Mouse (Mus musculus): ENCODE results near the gene Sox5.

The Sox5 gene

GRCm38 (mm10) chr6:144772175-144772918 lies 9.4 kb downstream of the Sox5 start:
- no peak for DNase-seq

- no peak for DNase-seq
Observed at GRCm38 (mm10) chr6:144769060-144769459, 12.7 kb downstream of the Sox5 start.

- no peak for DNase-seq
Observed at GRCm38 (mm10) chr6:144761902-144762301, 19.9 kb downstream of the Sox5 start.

- no peak for DNase-seq
Observed at GRCm38 (mm10) chr6:144759193-144759592, 22.6 kb downstream of the Sox5 start.

- DNase-seq: no peak
Observed at GRCm38 (mm10) chr6:144757414-144757813, 24.4 kb downstream of the Sox5 start.

- no peak for DNase-seq
Observed at GRCm38 (mm10) chr6:144756444-144756843, 25.3 kb downstream of the Sox5 start.

- DNase-seq: no peak
Observed at GRCm38 (mm10) chr6:144755304-144755703, 26.5 kb downstream of the Sox5 start.

GRCm38 (mm10) chr6:144754366-144754765 lies 27.4 kb downstream of the Sox5 start:
- no peak for DNase-seq

GRCm38 (mm10) chr6:144753963-144754296 lies 27.8 kb downstream of the Sox5 start:
- DNase-seq: no peak

GRCm38 (mm10) chr6:144753225-144753962 lies 28.4 kb downstream of the Sox5 start:
- DNase-seq: no peak

DNA sequence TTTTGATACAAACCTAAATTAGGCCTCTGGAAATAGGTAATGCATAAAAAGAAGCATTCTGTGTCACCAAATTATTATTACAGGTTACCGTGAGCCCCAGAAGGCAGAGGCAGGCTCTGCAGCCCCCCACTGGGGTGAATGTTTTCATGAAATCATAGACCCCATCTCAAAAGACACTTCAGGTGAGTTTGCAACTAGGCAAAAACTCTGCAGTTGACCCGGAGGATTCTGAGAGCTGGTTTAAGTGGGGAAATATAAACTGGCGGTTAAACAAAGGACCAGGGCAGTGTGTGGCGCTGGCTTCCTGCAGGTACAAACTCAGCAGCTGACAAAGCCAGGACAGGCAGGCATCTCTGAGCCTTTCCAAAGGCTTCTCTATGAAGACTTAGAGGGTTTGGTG lies 30.2 kb downstream of the Sox5 start:
- no peak for DNase-seq

DNA sequence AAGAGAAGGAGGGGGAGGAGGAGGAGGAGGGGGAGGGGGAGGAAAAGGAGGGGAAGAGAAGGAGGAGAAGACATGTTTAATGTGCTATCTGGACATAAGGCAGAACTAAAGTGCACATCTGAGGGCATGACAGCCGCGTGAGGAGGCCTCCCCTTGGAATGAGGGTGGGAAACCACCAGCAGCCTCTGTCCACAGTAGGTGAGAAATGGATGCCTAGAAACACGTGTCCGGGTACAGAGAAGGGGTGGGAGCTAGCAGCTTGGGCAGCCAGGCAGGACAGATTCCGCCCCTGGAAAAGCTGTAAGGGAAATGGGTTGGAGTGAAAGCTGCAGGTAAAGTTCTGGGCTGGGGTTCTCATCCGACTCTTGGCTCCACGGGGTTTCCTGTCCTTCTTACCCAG lies 31.6 kb downstream of the Sox5 start:
- DNase-seq: no peak

DNA sequence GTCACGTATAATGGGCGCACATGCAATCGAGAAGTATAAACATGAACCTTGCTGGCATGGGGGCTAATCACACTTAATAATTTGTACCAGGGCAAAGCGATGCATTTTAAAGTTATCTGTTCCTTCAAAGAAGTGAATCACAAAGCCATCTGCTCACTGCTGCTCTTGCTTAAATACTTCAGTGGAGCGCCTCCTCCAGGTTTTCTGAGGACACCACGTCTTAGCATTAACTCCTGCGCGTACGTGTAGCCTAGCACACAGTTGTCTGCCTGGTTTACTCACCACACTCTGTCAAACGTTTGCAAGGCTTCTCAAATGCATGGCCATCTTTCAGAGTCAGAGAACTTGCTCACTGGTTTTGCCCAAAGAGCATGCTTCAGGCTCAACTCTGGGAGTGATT lies 35.3 kb downstream of the Sox5 start:
- DNase-seq: no peak

DNA sequence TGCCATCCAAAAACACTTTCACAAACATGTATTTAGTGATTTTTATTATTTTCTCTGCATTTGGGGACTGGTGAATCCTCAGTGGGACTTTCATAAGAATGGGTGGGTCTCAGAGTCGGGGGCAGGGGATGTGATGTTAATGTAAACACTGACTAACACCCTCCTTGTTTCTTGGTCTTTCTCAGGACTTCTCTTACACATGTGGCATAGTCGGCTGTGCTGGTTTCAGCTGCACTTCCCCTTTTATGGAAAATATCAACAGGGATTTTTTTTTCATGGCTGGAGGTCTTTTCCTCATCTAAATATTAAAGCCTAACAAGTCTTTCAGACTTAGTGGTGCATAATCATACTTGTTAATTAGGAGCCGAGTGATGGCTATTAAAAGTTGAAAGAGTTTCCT lies 39.2 kb downstream of the Sox5 start:
- DNase-seq: no peak

DNA sequence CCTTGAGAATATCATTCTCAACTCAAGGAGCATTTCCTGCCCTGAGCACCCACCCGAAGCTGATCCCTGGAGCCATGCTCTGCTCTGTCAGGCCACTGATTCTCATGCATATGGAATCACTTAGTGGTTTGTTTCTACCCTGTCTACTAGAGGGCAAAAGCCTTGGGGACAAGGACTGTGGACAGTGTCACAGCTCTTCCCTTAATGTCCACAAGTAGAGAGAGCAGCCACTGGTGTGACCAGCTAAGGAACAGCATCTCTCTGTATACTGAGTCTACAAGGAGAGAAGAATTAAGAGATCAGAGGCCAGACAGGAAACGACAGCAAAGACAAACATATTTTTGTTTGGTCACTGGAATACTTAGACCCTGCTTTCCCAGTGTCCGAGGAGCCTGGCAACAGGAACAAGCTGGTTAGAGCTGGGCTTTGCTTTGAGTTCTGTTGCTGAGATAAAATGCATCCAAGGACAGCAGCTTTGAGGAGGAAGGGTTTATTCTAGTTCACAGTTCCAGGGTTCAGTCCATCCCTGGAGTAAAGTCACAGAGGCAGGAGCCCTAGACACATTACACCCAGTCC lies 40.6 kb downstream of the Sox5 start:
- no peak for DNase-seq

- DNase-seq: no peak
Observed at GRCm38 (mm10) chr6:144740343-144740742, 41.4 kb downstream of the Sox5 start.

DNA sequence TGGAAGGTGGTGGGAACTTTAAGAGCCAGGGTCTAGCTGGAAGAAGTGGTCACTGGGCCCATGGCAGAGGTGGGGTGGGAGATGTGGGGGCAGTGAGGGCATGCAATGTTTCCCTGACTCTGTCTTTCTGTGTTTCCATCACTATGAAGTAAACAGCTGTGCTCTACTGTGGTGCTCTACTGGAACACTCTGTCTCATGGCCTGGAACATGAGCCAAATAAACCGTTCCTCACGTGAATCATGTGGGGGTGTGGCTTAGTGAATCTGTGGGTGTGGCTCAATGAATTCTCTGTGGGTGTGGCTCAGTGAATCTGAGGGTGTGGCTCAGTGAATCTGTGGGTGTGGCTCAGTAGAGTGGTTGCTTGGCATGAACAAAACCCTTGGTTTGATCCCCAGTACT lies 42.0 kb downstream of the Sox5 start:
- no peak for DNase-seq

- no peak for DNase-seq
Observed at GRCm38 (mm10) chr6:144737786-144738185, 44.0 kb downstream of the Sox5 start.

- no peak for DNase-seq
Observed at GRCm38 (mm10) chr6:144731251-144731970, 50.4 kb downstream of the Sox5 start.

GRCm38 (mm10) chr6:144723530-144724144 lies 58.1 kb downstream of the Sox5 start:
- DNase-seq: no peak

- no peak for DNase-seq
Observed at GRCm38 (mm10) chr6:144723024-144723423, 58.8 kb downstream of the Sox5 start.

DNA sequence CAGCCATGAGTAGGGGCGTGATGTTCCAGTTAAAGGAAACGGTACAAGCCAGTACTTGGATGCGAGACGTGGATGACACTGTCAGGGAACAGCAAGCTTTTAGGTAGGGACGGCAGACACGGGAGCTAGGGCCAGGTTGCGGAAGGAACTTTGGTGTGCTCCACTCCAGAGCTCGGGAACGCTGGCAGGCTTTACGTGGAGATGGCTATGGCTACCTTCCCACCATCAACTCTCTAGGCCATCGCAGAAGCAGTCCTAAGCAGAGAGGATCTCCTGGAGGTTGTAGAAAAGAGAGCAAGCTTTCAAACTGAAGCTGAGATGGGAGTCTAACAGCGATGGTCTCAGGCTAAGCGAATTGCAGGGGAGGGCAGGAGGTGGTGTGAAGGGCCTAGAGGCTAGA lies 60.9 kb downstream of the Sox5 start:
- no peak for DNase-seq

GRCm38 (mm10) chr6:144716376-144716775 lies 65.4 kb downstream of the Sox5 start:
- no peak for DNase-seq

Data from spleen, adult 18-20 months (tissue).